Mouse (Mus musculus) B cell, adult 62 days (primary cell): Measurements from ENCODE around the gene P2ry12. TPM values are rescaled to one million over a fixed set of nuclear protein-coding genes. Genes with fewer than 3 reads are reported as not detected.

ENCODE experiments used
- total RNA-seq: library from RNA; stranded (reverse); gene quantifications from 4 replicates; pipeline ENCODE4 v1.2.4, GENCODE M21; 2023

The P2ry12 gene
- total RNA-seq = 0.60 to 2.9 TPM (median 2.2 TPM) in 4 replicates

DNA sequence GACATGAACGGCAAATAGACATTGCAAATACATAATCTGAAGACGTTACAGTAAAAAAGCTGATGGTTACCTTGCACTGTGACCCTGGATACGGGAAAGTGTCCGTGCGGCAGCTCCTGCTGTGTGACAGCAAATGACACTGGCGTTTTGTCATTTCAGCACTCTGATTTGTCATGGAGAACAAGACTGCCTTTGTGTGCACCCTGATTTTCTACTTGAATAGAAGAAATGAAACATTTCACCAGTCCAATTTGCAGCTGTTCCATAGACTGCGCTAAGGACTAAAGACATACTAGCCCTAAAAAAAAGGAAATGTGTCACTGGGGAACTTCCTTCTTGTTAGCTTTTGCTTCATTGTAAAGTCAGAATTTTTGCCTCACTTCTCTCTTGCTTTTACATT is at the start of gene P2ry12:
TSS of gene P2ry12 (minus strand) at position 168 of the 400 bp plus-strand sequence.

GRCm38 (mm10) chr3:59210727-59211126 is 51.9 kb downstream of the P2ry12 start, which contains the start of gene P2ry13:
P2ry13 (minus strand) TSS chr3:59210882.

GRCm38 (mm10) chr3:59194938-59195337 is 67.7 kb downstream of the P2ry12 start, which contains the start of gene Gpr87:
Gpr87 (minus strand) TSS chr3:59195104.

Other genes with a start within 250 kb of the P2ry12 start
- gene Gpr171, start 161.1 kb downstream of the P2ry12 start, total RNA-seq = 72.9 to 82.2 TPM (median 78.8 TPM) in 4 replicates
- gene P2ry14, start 109.3 kb downstream of the P2ry12 start, total RNA-seq = 0.86 to 1.1 TPM (median 1.0 TPM) in 3 of 4 replicates, not detected in the other
- not detected in 4 replicates for gene Gpr87, start 67.8 kb downstream of the P2ry12 start, total RNA-seq
- 0.67 to 2.1 TPM (median 1.6 TPM) in 4 replicates for gene P2ry13, start 52.0 kb downstream of the P2ry12 start, total RNA-seq
- gene Igsf10, start 81.5 kb upstream of the P2ry12 start, total RNA-seq = not detected in 4 replicates